ENCODE assay signal across 15 mouse cellular contexts in genomic region chr10:118811945-118812344, GRCm38 (mm10). TPM values are rescaled to one million over a fixed set of nuclear protein-coding genes. Genes with fewer than 3 reads are reported as not detected.
DNase-seq lines count a peak whose midpoint lies in the region; ATAC-seq and TF ChIP-seq lines count a peak whose summit lies in the region.
"Had no signal": no experiment of that assay in that cellular context is flagged by ENCODE, and none has a peak within 500 bp of the region (broad histone marks: within the 10 kb centered on the region; RNA-seq: fewer than 3 reads in every experiment).

No protein-coding gene starts in this region.

- peaks cover 15 to 22% of the 10 kb centered on the region in 2 experiments; a peak in 3 of 4 replicates for H3K4me1 ChIP-seq in heart, embryonic 14.5 days (ENCODE audit: control insufficient read depth in 2 of 2, insufficient read depth in 2 of 2, low read length in 2 of 2)
- H3K4me1 ChIP-seq in heart, embryonic 11.5 days (ENCODE audit: control insufficient read depth, insufficient read depth, low read length), result peaks cover 11% of the 10 kb centered on the region
- H3K4me1 ChIP-seq in lung, embryonic 15.5 days, result peaks cover 19% of the 10 kb centered on the region
- peaks cover 5% of the 10 kb centered on the region; the same call in 1 of the 2 replicates for H3K4me1 ChIP-seq in brown adipose tissue, adult 24 weeks (ENCODE audit: control insufficient read depth, insufficient read depth, insufficient read length, low read length)
- H3K4me1 ChIP-seq in small intestine, adult 2 months (ENCODE audit: control insufficient read depth, insufficient read depth, insufficient read length, low read length), result peaks cover 13% of the 10 kb centered on the region; the same call in 1 of the 2 replicates
- H3K4me1 ChIP-seq: limb, embryonic 10.5 days had no signal

- H3K9ac ChIP-seq in heart, embryonic 14.5 days (ENCODE audit: low read length), result no peak overlapping the region
- H3K9ac ChIP-seq in heart, embryonic 11.5 days (ENCODE audit: low read depth, low read length), result no peak overlapping the region
- H3K9ac ChIP-seq in lung, embryonic 15.5 days, result no peak overlapping the region
- H3K9ac ChIP-seq: forebrain, embryonic 13.5 days; heart, embryonic 15.5 days had no signal

- no peaks in the 10 kb centered on the region for H3K36me3 ChIP-seq in heart, embryonic 14.5 days (ENCODE audit: control insufficient read depth, insufficient read depth, low read length)
- no peaks in the 10 kb centered on the region for H3K36me3 ChIP-seq in heart, embryonic 11.5 days (ENCODE audit: control insufficient read depth, insufficient read depth, low read length)
- H3K36me3 ChIP-seq in lung, embryonic 15.5 days, result no peaks in the 10 kb centered on the region
- no peaks in the 10 kb centered on the region for H3K36me3 ChIP-seq in small intestine, adult 2 months (ENCODE audit: control insufficient read depth, insufficient read depth, low read length)
- H3K36me3 ChIP-seq: heart, embryonic 15.5 days; limb, embryonic 10.5 days had no signal

- no peak for TF ChIP-seq CTCF in small intestine, adult 2 months (IDR thresholded peaks at IDR 0.05; ENCODE audit: extremely low read depth, insufficient read length, insufficient replicate concordance, low read depth, low read length)

- H3K27ac ChIP-seq in heart, embryonic 14.5 days (replicated peaks in 1 of 2; ENCODE audit: control insufficient read depth in 1 of 2, insufficient read depth in 1 of 2, low read depth in 2 of 2, low read length in 2 of 2), result peak overlapping the region; percentile 11 to 21; a peak in 2 of 4 replicates
- no peak overlapping the region for H3K27ac ChIP-seq in heart, embryonic 11.5 days (ENCODE audit: low read depth, low read length)
- H3K27ac ChIP-seq in lung, embryonic 15.5 days, result peak overlapping the region; percentile 46
- peak overlapping the region; percentile 6; the same call in 1 of the 2 replicates for H3K27ac ChIP-seq in brown adipose tissue, adult 24 weeks (replicated peaks; ENCODE audit: low read depth, low read length)
- peak overlapping the region; percentile 31; the same call in 1 of the 2 replicates for H3K27ac ChIP-seq in small intestine, adult 2 months (ENCODE audit: insufficient read depth, low read depth, low read length)
- H3K27ac ChIP-seq: forebrain, embryonic 13.5 days; limb, embryonic 10.5 days had no signal

- H3K4me3 ChIP-seq in heart, embryonic 14.5 days (ENCODE audit: control insufficient read depth in 1 of 2, insufficient read depth in 1 of 2, low read depth in 1 of 2, low read length in 2 of 2), result no peak overlapping the region
- H3K4me3 ChIP-seq in heart, embryonic 11.5 days (ENCODE audit: low read depth, low read length), result no peak overlapping the region
- no peak overlapping the region for H3K4me3 ChIP-seq in lung, embryonic 15.5 days
- no peak overlapping the region for H3K4me3 ChIP-seq in brown adipose tissue, adult 24 weeks (ENCODE audit: insufficient read depth, low read depth, low read length)
- no peak overlapping the region for H3K4me3 ChIP-seq in small intestine, adult 2 months (ENCODE audit: low read depth, low read length)
- H3K4me3 ChIP-seq: forebrain, embryonic 13.5 days; heart, embryonic 15.5 days; limb, embryonic 10.5 days had no signal

- no peaks in the 10 kb centered on the region for H3K27me3 ChIP-seq in heart, embryonic 14.5 days (ENCODE audit: control insufficient read depth, insufficient read depth, low read length)
- no peaks in the 10 kb centered on the region for H3K27me3 ChIP-seq in heart, embryonic 11.5 days (ENCODE audit: control insufficient read depth, insufficient read depth, low read length)
- no peaks in the 10 kb centered on the region for H3K27me3 ChIP-seq in lung, embryonic 15.5 days
- H3K27me3 ChIP-seq in small intestine, adult 2 months (ENCODE audit: control insufficient read depth, insufficient read depth, low read length), result no peaks in the 10 kb centered on the region
- H3K27me3 ChIP-seq: forebrain, embryonic 13.5 days; heart, embryonic 15.5 days had no signal

- peak overlapping the region; percentile 11; the same call in 1 of the 2 replicates for H3K4me2 ChIP-seq in heart, embryonic 14.5 days (ENCODE audit: low read length)
- no peak overlapping the region for H3K4me2 ChIP-seq in heart, embryonic 11.5 days
- H3K4me2 ChIP-seq in lung, embryonic 15.5 days, result peak overlapping the region; percentile 41; the same call in 1 of the 2 replicates
- H3K4me2 ChIP-seq: forebrain, embryonic 13.5 days; midbrain, embryonic 11.5 days had no signal

- TF ChIP-seq POLR2A in small intestine, adult 2 months (IDR thresholded peaks at IDR 0.05; ENCODE audit: low read depth, low read length), result no peak

- WGBS in heart, embryonic 14.5 days, result 37% methylated on average over 6 of the region's 6 CpGs
- 30% methylated on average over 6 of the region's 6 CpGs for WGBS in heart, embryonic 11.5 days (ENCODE audit: insufficient replicate concordance)
- WGBS in lung, embryonic 15.5 days, result 22% methylated on average over 6 of the region's 6 CpGs
- WGBS in small intestine, adult 2 months, result 68% methylated on average over 6 of the region's 6 CpGs

- ATAC-seq in heart, embryonic 14.5 days (ENCODE audit: insufficient number of reproducible peaks, insufficient read depth, low FRiP score, low read depth), result no peak
- no peak for ATAC-seq in heart, embryonic 11.5 days (replicated peaks; ENCODE audit: insufficient number of reproducible peaks, low FRiP score, low TSS enrichment)
- no peak for ATAC-seq in lung, embryonic 15.5 days (ENCODE audit: borderline replicate concordance, extremely low read depth, low FRiP score, low TSS enrichment)
- ATAC-seq: forebrain, embryonic 13.5 days had no signal

- no peaks in the 10 kb centered on the region for H3K9me3 ChIP-seq in heart, embryonic 14.5 days (ENCODE audit: control insufficient read depth, low read length)
- no peaks in the 10 kb centered on the region for H3K9me3 ChIP-seq in heart, embryonic 11.5 days (replicated peaks; ENCODE audit: control insufficient read depth, low read length)
- no peaks in the 10 kb centered on the region for H3K9me3 ChIP-seq in lung, embryonic 15.5 days
- H3K9me3 ChIP-seq: forebrain, embryonic 13.5 days; heart, embryonic 15.5 days; limb, embryonic 10.5 days had no signal

- DNase-seq in lung, postnatal 14 days, result no peak
- no peak for DNase-seq in retina, postnatal 1 day
- DNase-seq: adrenal gland, postnatal 25 days; B cell, adult 2 months; cerebellum, adult 8-10 months; thymus, postnatal 4 days had no signal

RNA-seq across cellular contexts. Expression of gene Dyrk2, which starts 58.1 kb away (rescaled TPM):
- 15.3 and 16.0 TPM in 2 replicates for polyA plus RNA-seq in heart, embryonic 14.5 days (2014; fragmentation: Nextera tagmentation; extraction: Ambion mirVana)
- polyA plus RNA-seq in heart, embryonic 11.5 days (2014; fragmentation: Nextera tagmentation; extraction: Ambion mirVana), result 14.0 and 15.4 TPM in 2 replicates
- 7.3 and 7.6 TPM in 2 replicates for polyA plus RNA-seq in lung, embryonic 15.5 days (2015; fragmentation: Nextera tagmentation; extraction: Ambion mirVana)
- polyA plus RNA-seq in brown adipose tissue, adult 24 weeks (2012; ENCODE audit: insufficient read depth, insufficient read length, missing spikeins), result 11.1 and 17.8 TPM in 2 replicates
- polyA plus RNA-seq in small intestine, adult 2 months (2012; rRNA removed), result 10.5 and 27.7 TPM in 2 replicates
